ENCODE assay signal across 12 mouse cellular contexts in genomic region chr4:97991880-97992279, GRCm38 (mm10).
"Had no signal": no experiment of that assay in that cellular context is flagged by ENCODE, and none has a peak within 500 bp of the region (broad histone marks: within the 10 kb centered on the region; RNA-seq: fewer than 3 reads in every experiment).

No protein-coding gene starts in this region.

- H3K4me3 ChIP-seq: kidney, embryonic 15.5 days; limb, embryonic 13.5 days; liver, embryonic 12.5 days; lung, embryonic 15.5 days; midbrain, embryonic 15.5 days; neural tube, embryonic 13.5 days; stomach, embryonic 15.5 days had no signal

- H3K36me3 ChIP-seq: kidney, embryonic 15.5 days; liver, embryonic 12.5 days; lung, embryonic 15.5 days; midbrain, embryonic 15.5 days; neural tube, embryonic 13.5 days; stomach, embryonic 15.5 days had no signal

- H3K9me3 ChIP-seq: kidney, embryonic 15.5 days; limb, embryonic 13.5 days; liver, embryonic 12.5 days; lung, embryonic 15.5 days; midbrain, embryonic 15.5 days; neural tube, embryonic 13.5 days; stomach, embryonic 15.5 days had no signal

- H3K27me3 ChIP-seq: kidney, embryonic 15.5 days; limb, embryonic 13.5 days; liver, embryonic 12.5 days; lung, embryonic 15.5 days; midbrain, embryonic 15.5 days; neural tube, embryonic 13.5 days; stomach, embryonic 15.5 days had no signal

- H3K4me1 ChIP-seq: liver, embryonic 12.5 days had no signal

- H3K4me2 ChIP-seq: kidney, embryonic 15.5 days; limb, embryonic 13.5 days; liver, embryonic 12.5 days; lung, embryonic 15.5 days; midbrain, embryonic 15.5 days; neural tube, embryonic 13.5 days; stomach, embryonic 15.5 days had no signal

- ATAC-seq: liver, embryonic 12.5 days; midbrain, embryonic 15.5 days had no signal

- DNase-seq: kidney, postnatal 14 days; left cerebral cortex, postnatal 4 days; right cerebral cortex, postnatal 14 days; thymus, adult 2 months; thymus, postnatal 25 days had no signal

- H3K9ac ChIP-seq: kidney, embryonic 15.5 days; limb, embryonic 13.5 days; liver, embryonic 12.5 days; lung, embryonic 15.5 days; midbrain, embryonic 15.5 days; neural tube, embryonic 13.5 days; stomach, embryonic 15.5 days had no signal

- H3K27ac ChIP-seq: kidney, embryonic 15.5 days; limb, embryonic 13.5 days; liver, embryonic 12.5 days; lung, embryonic 15.5 days; midbrain, embryonic 15.5 days; neural tube, embryonic 13.5 days; stomach, embryonic 15.5 days had no signal
